Mouse (Mus musculus) regulatory T cell (primary cell): ENCODE results near the gene Ndufa9.

Experiments
- in situ Hi-C: fragments of 300-600 bp; cut with MboI, MseI; formaldehyde crosslinking; loops from one replicate; pipeline ENCODE4 v1.15.1; 2025; ENCODE audit warnings: high pct_unique_total_duplicates

Ndufa9 gene

DNA sequence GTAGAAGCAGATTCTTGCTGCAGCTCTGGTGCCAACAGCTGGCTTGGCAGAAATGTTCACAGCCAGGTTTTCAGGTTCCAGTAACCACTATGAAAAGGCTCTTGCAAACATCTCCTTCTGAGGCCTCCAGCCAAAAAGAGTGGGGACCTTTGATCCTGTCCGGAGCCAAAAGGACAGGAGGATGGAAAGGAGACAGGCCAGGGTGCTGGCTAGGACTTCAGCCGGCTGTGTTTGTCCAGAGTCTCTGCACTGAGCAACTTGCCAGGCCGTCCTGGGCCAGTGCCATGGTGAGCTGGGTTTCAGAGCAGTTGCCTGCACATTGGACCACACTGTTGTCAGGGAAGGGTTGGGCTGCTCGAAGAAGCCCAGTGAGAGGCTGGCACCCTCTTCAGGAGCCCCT lies 76.6 kb downstream of the Ndufa9 start:
- in situ Hi-C loops, result no loop called here
